Mouse (Mus musculus): ENCODE results near the gene Ceacam5.

The Ceacam5 gene

DNA sequence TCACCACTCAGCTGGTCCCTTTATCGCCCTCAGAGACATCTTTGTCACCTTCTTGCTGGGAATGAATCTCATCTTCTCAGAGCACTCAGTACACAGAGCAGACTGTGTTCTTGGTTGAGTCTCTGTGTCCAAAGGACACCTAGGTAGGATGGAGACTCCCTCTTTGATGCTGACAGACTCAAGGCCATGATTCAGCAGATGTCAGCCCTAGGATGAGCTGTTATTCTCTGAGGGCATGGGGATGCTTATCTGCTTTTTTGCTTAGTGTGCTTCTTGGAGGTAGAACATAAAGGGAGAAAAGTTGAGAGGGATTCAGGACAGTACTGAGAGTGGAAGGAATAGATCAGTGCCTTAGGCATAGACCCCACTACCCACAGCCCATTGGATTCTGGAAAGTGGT is at the start of gene Ceacam5:
Gene Ceacam5, plus strand, starts transcription at position 301 of the 400 bp plus-strand sequence.
- DNase-seq (ENCODE audit: low read depth, low spot score) = no peak
